Mouse (Mus musculus): Measurements from ENCODE around the gene Ttc30a1. TPM values are rescaled to one million over a fixed set of nuclear protein-coding genes. Genes with fewer than 3 reads are reported as not detected.

Ttc30a1 gene
- total RNA-seq, 4 experiments from 2014 or later, result 0.75 to 1.3 (median 1.2) TPM

GRCm38 (mm10) chr2:75933541-75933940, 48.2 kb downstream of the Ttc30a1 start:
- no peak for DNase-seq (ENCODE audit: low spot score in 2 of 2)

GRCm38 (mm10) chr2:75930941-75931340, 50.8 kb downstream of the Ttc30a1 start:
- DNase-seq (ENCODE audit: low spot score in 2 of 2), result no peak

- DNase-seq (ENCODE audit: low spot score in 2 of 2), result no peak
Measured at GRCm38 (mm10) chr2:75929786-75930444, 51.9 kb downstream of the Ttc30a1 start.

- no peak for DNase-seq (ENCODE audit: low spot score in 2 of 2)
Measured at GRCm38 (mm10) chr2:75929141-75929540, 52.6 kb downstream of the Ttc30a1 start.

Other genes starting within 250 kb of the Ttc30a1 start
- 10 to 100 TPM; 19.1 to 24.1 (median 20.0) TPM for gene Agps, start 149.8 kb downstream of the Ttc30a1 start, total RNA-seq (2022)
- 1 to 10 TPM; 2.7 to 3.9 (median 3.2) TPM for gene Ttc30b, start 43.4 kb downstream of the Ttc30a1 start, total RNA-seq (2022)
- under 1 TPM; 0.34 to 0.46 (median 0.39) TPM for gene Ttc30a2, start 3.8 kb downstream of the Ttc30a1 start, total RNA-seq (2022)